Mouse (Mus musculus) myocyte (in vitro differentiated cells): ENCODE measurements at regions not wholly inside any gene's neighbourhood (a gene's known extent, or its start where the extent isn't known, plus 50 kb on each side); places are given as distances from the start of the nearest gene placed in this dataset.
A peak's percentile ranks its signal among the peaks of the same experiment; 100 is the strongest.
"Not testable (repeated sequence)": the region's sequence is repeated elsewhere in the genome, so short reads cannot be mapped to it uniquely, and the experiment has no call there.

ENCODE experiments used
- H3K27me3 ChIP-seq: one replicate; pipeline ENCODE4 v1.6.1; 2011; ENCODE audit not compliant: control insufficient read depth, insufficient read depth, insufficient read length
- H3K36me3 ChIP-seq: one replicate; pipeline ENCODE4 v1.6.1; 2011; ENCODE audit not compliant: control insufficient read depth, insufficient read depth
- H3K4me2 ChIP-seq: one replicate; pipeline ENCODE4 v1.6.1; 2011; ENCODE audit warnings: low read depth, control low read depth
- H3K4me3 ChIP-seq: one replicate; pipeline ENCODE4 v1.5.1; 2011; ENCODE audit warnings: mild to moderate bottlenecking, control low read depth, moderate library complexity
- H3K79me2 ChIP-seq: one replicate; pipeline ENCODE4 v1.6.1; 2011; ENCODE audit not compliant: control insufficient read depth, insufficient read depth
- H3ac ChIP-seq: one replicate; pipeline ENCODE4 v1.6.1; 2011; ENCODE audit not compliant: control insufficient read depth, insufficient read length
- CEBPB ChIP-seq: IDR thresholded peaks from 2 replicates; pipeline ENCODE4 v1.6.1; 2011; ENCODE audit warnings: mild to moderate bottlenecking, moderate library complexity; ENCODE audit not compliant: poor library complexity, insufficient read depth, severe bottlenecking
- E2F4 ChIP-seq: IDR thresholded peaks from one replicate; pipeline ENCODE4 v1.6.1; 2011; ENCODE audit warnings: mild to moderate bottlenecking, control low read depth, moderate library complexity; ENCODE audit not compliant: insufficient read depth
- MAX ChIP-seq: IDR thresholded peaks from one replicate; pipeline ENCODE4 v1.6.1; 2011; ENCODE audit warnings: low read depth, mild to moderate bottlenecking, control low read depth
- MYOD1 ChIP-seq, 3 experiments: IDR thresholded peaks; one replicate each; pipeline ENCODE4 v1.6.1; 2011; ENCODE audit warnings: control low read depth in 2 of 3, low read depth in 2 of 3, mild to moderate bottlenecking in 2 of 3, moderate library complexity in 1 of 3; ENCODE audit not compliant: insufficient read length in 2 of 3, control insufficient read depth in 1 of 3
- MYOG ChIP-seq, 3 experiments: IDR thresholded peaks; one replicate each; pipeline ENCODE4 v1.6.1; 2011; ENCODE audit warnings: control low read depth in 2 of 3, low read depth in 2 of 3, mild to moderate bottlenecking in 2 of 3; ENCODE audit not compliant: insufficient read length in 2 of 3, control insufficient read depth in 1 of 3, insufficient read depth in 1 of 3
- POLR2A ChIP-seq: IDR thresholded peaks from one replicate; pipeline ENCODE4 v1.6.1; 2011; ENCODE audit warnings: low read depth, mild to moderate bottlenecking, control low read depth, moderate library complexity; ENCODE audit not compliant: insufficient read length
- POLR2AphosphoS2 ChIP-seq: IDR thresholded peaks from one replicate; pipeline ENCODE4 v1.6.1; 2011; ENCODE audit warnings: low read depth, control low read depth; ENCODE audit not compliant: insufficient read length
- REST ChIP-seq: IDR thresholded peaks from one replicate; pipeline ENCODE4 v1.6.1; 2011; ENCODE audit warnings: mild to moderate bottlenecking, control low read depth, moderate library complexity; ENCODE audit not compliant: insufficient read depth, insufficient read length
- SRF ChIP-seq: IDR thresholded peaks from one replicate; pipeline ENCODE4 v1.6.1; 2011; ENCODE audit warnings: low read depth; ENCODE audit not compliant: control insufficient read depth, insufficient read length
- TCF12 ChIP-seq: IDR thresholded peaks from one replicate; pipeline ENCODE4 v1.6.1; 2011; ENCODE audit warnings: mild to moderate bottlenecking, control low read depth; ENCODE audit not compliant: poor library complexity, insufficient read depth, severe bottlenecking
- TCF3 ChIP-seq: IDR thresholded peaks from one replicate; pipeline ENCODE4 v1.6.1; 2011; ENCODE audit warnings: low read depth, control low read depth; ENCODE audit not compliant: insufficient read length
- USF1 ChIP-seq: IDR thresholded peaks from one replicate; pipeline ENCODE4 v1.6.1; 2011; ENCODE audit warnings: low read depth, mild to moderate bottlenecking, control low read depth, moderate library complexity

DNA sequence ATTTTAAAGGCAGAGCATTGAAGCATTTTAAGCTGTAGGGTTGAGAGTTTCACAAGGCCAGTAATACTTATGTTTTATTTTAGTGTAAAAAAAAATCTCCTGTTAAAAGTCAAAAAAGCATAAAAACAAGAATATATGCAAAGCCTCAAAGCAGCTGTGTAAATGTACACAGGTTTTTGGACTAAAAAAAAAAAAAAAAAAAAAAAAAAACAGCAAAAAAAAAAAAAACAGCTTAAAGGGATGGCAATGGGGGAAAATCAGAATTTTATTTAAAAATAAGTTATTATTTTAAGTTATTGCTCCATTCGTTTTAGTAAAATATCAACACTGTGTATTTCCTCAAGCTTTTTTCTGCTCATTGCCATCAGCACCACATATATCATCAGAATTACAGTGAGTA is 181.8 kb upstream of the Arhgap18 start:
- Histone ChIP-seq H3K4me2 (no peak overlapping the region), H3K4me3 (no peak overlapping the region), H3ac (no peak overlapping the region), H3K27me3 (no peaks in the 10 kb centered on the region), H3K36me3 (no peaks in the 10 kb centered on the region), H3K79me2 (no peaks in the 10 kb centered on the region)
- no peak for TF ChIP-seq MAX
- TF ChIP-seq MYOD1 (IDR thresholded peaks at IDR 0.05; ENCODE audit: control insufficient read depth in 1 of 3, insufficient read length in 2 of 3, low read depth in 2 of 3) = no peak
- TF ChIP-seq REST = no peak
- no peak for TF ChIP-seq E2F4
- TF ChIP-seq TCF12 = no peak
- TF ChIP-seq MYOG (IDR thresholded peaks at IDR 0.05; ENCODE audit: control insufficient read depth in 1 of 3, insufficient read depth in 1 of 3, insufficient read length in 2 of 3, low read depth in 2 of 3) = no peak

DNA sequence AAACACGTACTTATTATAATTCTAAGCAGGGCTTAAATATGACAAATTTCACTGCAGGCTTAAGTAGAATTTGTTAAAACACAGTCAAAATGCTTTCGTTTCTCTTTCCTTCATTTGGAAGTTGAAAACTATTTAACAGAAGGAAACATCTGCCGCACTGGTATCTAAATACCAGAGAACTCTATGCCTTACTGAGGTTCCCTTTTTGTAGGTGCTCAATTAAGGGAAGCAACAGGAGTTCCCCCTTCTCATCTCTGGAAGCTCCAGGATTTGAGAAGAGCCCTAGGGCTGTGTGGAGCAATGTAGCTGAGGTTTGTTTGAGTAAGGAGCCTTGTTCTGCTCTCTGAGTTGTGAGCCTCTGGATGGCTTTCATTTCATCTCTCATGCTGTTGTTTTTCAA is 177.1 kb upstream of the Arhgap18 start:
- TF ChIP-seq POLR2AphosphoS2 = no peak
- TF ChIP-seq SRF = no peak
- TF ChIP-seq TCF12 = no peak
- no peak for TF ChIP-seq TCF3
- no peak for TF ChIP-seq MYOG (IDR thresholded peaks at IDR 0.05; ENCODE audit: control insufficient read depth in 1 of 3, insufficient read depth in 1 of 3, insufficient read length in 2 of 3, low read depth in 2 of 3)
- TF ChIP-seq E2F4 = no peak
- Histone ChIP-seq H3K4me2 (no peak overlapping the region), H3K36me3 (no peaks in the 10 kb centered on the region), H3K27me3 (no peaks in the 10 kb centered on the region), H3K79me2 (no peaks in the 10 kb centered on the region), H3ac (no peak overlapping the region), H3K4me3 (no peak overlapping the region)

DNA sequence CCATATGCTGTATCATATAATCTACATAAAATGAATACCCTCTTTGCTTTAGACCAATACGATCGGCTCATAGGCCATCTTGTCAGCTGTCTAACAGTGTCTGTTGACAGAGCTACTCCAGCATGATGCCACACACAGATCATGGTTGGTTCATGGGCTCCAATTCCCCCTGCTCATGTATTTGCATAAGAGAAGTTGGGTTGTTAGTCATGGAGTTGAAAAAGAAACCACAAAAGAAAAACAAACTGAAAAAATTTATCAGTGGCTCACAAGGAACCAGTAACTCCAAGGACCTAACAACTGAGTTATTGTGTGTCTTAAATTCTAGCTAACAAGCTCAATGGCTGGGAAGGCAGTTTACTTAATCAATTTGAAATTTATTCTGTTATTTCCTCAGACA is 176.1 kb upstream of the Arhgap18 start:
- no peak overlapping the region for H3K4me3 ChIP-seq
- no peaks in the 10 kb centered on the region for H3K79me2 ChIP-seq
- TF ChIP-seq TCF12 (no peak), POLR2AphosphoS2 (no peak), SRF (no peak), REST (no peak), USF1 (no peak), MYOD1 (IDR thresholded peaks at IDR 0.05; ENCODE audit: control insufficient read depth in 1 of 3, insufficient read length in 2 of 3, low read depth in 2 of 3) (no peak), MYOG (IDR thresholded peaks at IDR 0.05; ENCODE audit: control insufficient read depth in 1 of 3, insufficient read depth in 1 of 3, insufficient read length in 2 of 3, low read depth in 2 of 3) (no peak), CEBPB (no peak), POLR2A (no peak), MAX (no peak), E2F4 (no peak), TCF3 (no peak)

DNA sequence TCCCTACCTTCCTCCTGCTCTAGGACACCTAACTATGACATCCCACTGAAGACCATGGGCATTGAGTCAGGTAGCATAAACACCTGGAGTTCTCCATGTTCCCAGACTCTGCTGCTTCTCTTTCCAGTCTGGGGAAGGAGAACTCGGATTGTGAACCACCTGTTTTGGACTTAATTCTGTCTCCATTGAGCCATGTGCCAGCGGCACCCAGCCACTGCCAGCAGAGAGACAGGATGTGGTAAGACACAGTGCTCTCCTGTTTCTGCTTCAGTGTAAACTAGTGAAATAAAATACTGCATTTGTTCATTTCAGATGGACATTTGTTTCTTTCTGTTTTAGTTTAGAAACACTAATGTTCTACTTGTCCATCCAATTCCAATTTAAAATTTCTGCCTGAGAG is 168.1 kb upstream of the Arhgap18 start:
- Histone ChIP-seq H3K4me2 (peak overlapping the region; percentile 65), H3K36me3 (no peaks in the 10 kb centered on the region), H3ac (no peak overlapping the region), H3K79me2 (no peaks in the 10 kb centered on the region), H3K4me3 (no peak overlapping the region), H3K27me3 (no peaks in the 10 kb centered on the region)
- no peak for TF ChIP-seq SRF
- no peak for TF ChIP-seq CEBPB
- TF ChIP-seq MYOG (IDR thresholded peaks at IDR 0.05; ENCODE audit: control insufficient read depth in 1 of 3, insufficient read depth in 1 of 3, insufficient read length in 2 of 3, low read depth in 2 of 3) = peak in 1 of 3 experiments; percentile 31
- peak in 2 of 3 experiments; percentile 49 to 56 for TF ChIP-seq MYOD1 (IDR thresholded peaks at IDR 0.05; ENCODE audit: control insufficient read depth in 1 of 3, insufficient read length in 2 of 3, low read depth in 2 of 3)
- TF ChIP-seq E2F4 = no peak

More for the DNA sequence above, 176.1 kb upstream of the Arhgap18 start:
- Histone ChIP-seq H3ac (no peak overlapping the region), H3K4me2 (no peak overlapping the region), H3K36me3 (no peaks in the 10 kb centered on the region), H3K27me3 (no peaks in the 10 kb centered on the region)

DNA sequence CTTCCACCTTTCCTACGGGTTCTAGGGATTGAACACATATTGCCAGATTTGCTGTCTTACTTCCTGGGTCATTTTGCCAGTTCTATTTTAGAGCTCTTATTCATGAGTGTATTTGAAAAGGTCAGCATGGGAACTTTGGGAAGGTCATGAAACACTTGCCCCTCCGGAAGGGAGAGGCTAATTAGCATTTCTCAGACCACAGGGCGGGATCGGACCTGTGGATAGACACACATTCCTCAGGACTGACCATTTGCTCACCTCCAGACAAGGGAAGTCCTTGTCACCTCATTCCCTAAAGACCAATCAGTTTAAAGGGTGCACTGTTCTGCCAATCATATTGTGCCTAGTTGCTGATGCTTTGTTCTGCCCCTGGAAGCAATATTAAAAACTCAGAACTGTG is 146.1 kb upstream of the Arhgap18 start:
- not testable (repeated sequence) for H3K79me2 ChIP-seq, H3ac ChIP-seq, H3K27me3 ChIP-seq, H3K4me2 ChIP-seq, H3K36me3 ChIP-seq, H3K4me3 ChIP-seq

DNA sequence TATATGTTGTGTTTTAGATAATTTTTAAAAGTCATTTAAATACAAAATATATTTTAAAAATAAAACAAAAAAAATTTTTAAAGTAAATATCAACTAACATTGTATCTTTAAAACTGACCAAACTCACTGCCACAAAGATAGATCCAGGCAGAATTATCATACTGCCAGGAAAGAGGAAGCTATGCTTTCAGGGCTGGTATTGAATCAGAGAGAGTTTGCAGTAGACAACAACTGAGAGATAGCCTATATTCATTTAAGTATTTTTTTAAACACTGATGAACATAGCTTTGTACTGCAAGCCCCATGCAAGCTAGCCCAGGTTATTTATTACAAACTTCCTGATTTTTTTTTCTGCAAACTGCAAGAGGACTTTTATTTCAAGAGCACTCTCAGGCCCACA is 142.0 kb upstream of the Arhgap18 start:
- Histone ChIP-seq H3K36me3 (no peaks in the 10 kb centered on the region), H3K4me3 (no peak overlapping the region), H3K27me3 (no peaks in the 10 kb centered on the region), H3K79me2 (no peaks in the 10 kb centered on the region), H3K4me2 (no peak overlapping the region), H3ac (no peak overlapping the region)
- no peak for TF ChIP-seq E2F4
- no peak for TF ChIP-seq POLR2AphosphoS2
- TF ChIP-seq MAX = no peak
- no peak for TF ChIP-seq USF1
- TF ChIP-seq POLR2A = no peak
- no peak for TF ChIP-seq TCF3
